Mouse (Mus musculus): ENCODE data around the gene Cfap57.

- TF ChIP-seq POLR2A (IDR thresholded peaks at IDR 0.05; ENCODE audit: borderline replicate concordance, extremely low read depth, low read depth, low read length) (no peak), CTCF (IDR thresholded peaks at IDR 0.05; ENCODE audit: insufficient read depth, low read length) (no peak)
Measured at GRCm38 (mm10) chr4:118526408-118527334, 93.9 kb downstream of the Cfap57 start, which contains the start of gene 2610528J11Rik.

Data from lung, adult 2 months (tissue).